Mouse (Mus musculus): Measurements from ENCODE around the gene Ppp1r36. TPM values are rescaled to one million over a fixed set of nuclear protein-coding genes. Genes with fewer than 3 reads are reported as not detected.
A peak's percentile ranks its signal among the peaks of the same experiment; 100 is the strongest.

Gene Ppp1r36
- polyA plus RNA-seq, 1 experiment from 2014 or later = 3.2 TPM

- WGBS = 3% methylated on average over 54 of the region's 54 CpGs
- ATAC-seq (ENCODE audit: insufficient read depth, low FRiP score, low read depth) = peak; percentile 86
- Histone ChIP-seq H3K27ac (peak overlapping the region; percentile 95), H3K27me3 (replicated peaks) (peaks cover 31% of the 10 kb centered on the region), H3K9me3 (no peaks in the 10 kb centered on the region), H3K9ac (peak overlapping the region; percentile 52), H3K4me3 (replicated peaks) (peak overlapping the region; percentile 67), H3K36me3 (no peaks in the 10 kb centered on the region), H3K4me2 (peak overlapping the region; percentile 90), H3K4me1 (peaks cover 24% of the 10 kb centered on the region)
These were observed 14.1 kb upstream of the Ppp1r36 start for GRCm38 (mm10) chr12:76402991-76403885.

- H3K9me3 ChIP-seq = no peaks in the 10 kb centered on the region
- no peaks in the 10 kb centered on the region for H3K36me3 ChIP-seq
- peak within 1 kb of the TSS; percentile 67 for H3K4me3 ChIP-seq (replicated peaks)
- H3K4me1 ChIP-seq = peaks cover 24% of the 10 kb centered on the region
- peak within 1 kb of the TSS; percentile 90 for H3K4me2 ChIP-seq
- peak within 1 kb of the TSS; percentile 95 for H3K27ac ChIP-seq
- H3K9ac ChIP-seq = peak within 1 kb of the TSS; percentile 52
- WGBS = under 1% methylated on average over 54 of the region's 54 CpGs
- peaks cover 31% of the 10 kb centered on the region for H3K27me3 ChIP-seq (replicated peaks)
- ATAC-seq (ENCODE audit: insufficient read depth, low FRiP score, low read depth) = peak; percentile 97
These were observed 13.3 kb upstream of the Ppp1r36 start, which contains the start of gene Hspa2 for GRCm38 (mm10) chr12:76403886-76404537. Gene Hspa2, plus strand, starts transcription at chr12:76404176.

- Histone ChIP-seq H3K4me1 (peaks cover 24% of the 10 kb centered on the region), H3K27ac (no peak overlapping the region), H3K4me3 (replicated peaks) (peak overlapping the region; percentile 67), H3K27me3 (replicated peaks) (peaks cover 31% of the 10 kb centered on the region), H3K9ac (0 out of 2 replicates have a peak overlapping the region, but pooled peaks have one; percentile 9), H3K4me2 (peak overlapping the region; percentile 90), H3K9me3 (no peaks in the 10 kb centered on the region), H3K36me3 (no peaks in the 10 kb centered on the region)
- 12% methylated on average over 20 of the region's 20 CpGs for WGBS
- ATAC-seq (ENCODE audit: insufficient read depth, low FRiP score, low read depth) = no peak
These were observed 12.5 kb upstream of the Ppp1r36 start for GRCm38 (mm10) chr12:76404836-76405182.

DNA sequence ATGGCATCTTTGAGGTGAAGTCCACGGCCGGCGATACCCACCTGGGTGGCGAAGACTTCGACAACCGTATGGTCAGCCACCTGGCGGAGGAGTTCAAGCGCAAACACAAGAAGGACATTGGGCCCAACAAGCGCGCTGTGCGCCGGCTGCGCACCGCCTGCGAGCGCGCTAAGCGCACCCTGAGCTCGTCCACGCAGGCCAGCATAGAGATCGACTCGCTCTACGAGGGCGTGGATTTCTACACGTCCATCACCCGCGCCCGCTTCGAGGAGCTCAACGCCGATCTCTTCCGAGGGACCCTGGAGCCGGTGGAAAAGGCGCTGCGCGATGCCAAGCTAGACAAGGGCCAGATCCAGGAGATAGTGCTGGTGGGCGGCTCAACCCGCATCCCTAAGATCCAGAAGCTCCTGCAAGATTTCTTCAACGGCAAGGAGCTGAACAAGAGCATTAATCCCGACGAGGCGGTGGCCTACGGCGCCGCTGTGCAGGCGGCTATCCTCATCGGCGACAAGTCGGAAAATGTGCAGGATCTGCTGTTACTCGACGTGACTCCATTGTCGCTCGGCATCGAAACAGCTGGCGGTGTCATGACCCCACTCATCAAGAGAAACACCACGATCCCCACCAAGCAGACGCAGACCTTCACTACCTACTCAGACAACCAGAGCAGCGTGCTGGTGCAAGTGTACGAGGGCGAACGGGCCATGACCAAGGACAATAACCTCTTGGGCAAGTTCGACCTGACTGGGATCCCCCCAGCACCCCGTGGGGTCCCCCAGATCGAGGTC is 12.0 kb upstream of the Ppp1r36 start:
- Histone ChIP-seq H3K27me3 (replicated peaks) (peaks cover 31% of the 10 kb centered on the region), H3K9me3 (no peaks in the 10 kb centered on the region), H3K4me2 (peak overlapping the region; percentile 90), H3K9ac (no peak overlapping the region), H3K36me3 (no peaks in the 10 kb centered on the region), H3K27ac (no peak overlapping the region), H3K4me1 (peaks cover 24% of the 10 kb centered on the region), H3K4me3 (replicated peaks) (peak overlapping the region; percentile 67)
- no peak for ATAC-seq (ENCODE audit: insufficient read depth, low FRiP score, low read depth)
- 4% methylated on average over 64 of the region's 64 CpGs for WGBS

DNA sequence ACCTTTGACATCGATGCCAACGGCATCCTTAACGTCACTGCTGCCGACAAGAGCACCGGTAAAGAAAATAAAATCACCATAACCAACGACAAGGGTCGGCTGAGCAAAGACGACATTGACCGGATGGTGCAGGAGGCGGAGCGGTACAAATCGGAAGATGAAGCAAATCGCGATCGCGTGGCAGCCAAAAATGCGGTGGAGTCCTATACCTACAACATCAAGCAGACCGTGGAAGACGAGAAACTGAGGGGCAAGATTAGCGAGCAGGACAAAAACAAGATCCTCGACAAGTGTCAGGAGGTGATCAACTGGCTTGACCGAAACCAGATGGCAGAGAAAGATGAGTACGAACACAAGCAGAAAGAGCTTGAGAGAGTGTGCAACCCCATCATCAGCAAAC is 11.4 kb upstream of the Ppp1r36 start:
- Histone ChIP-seq H3K36me3 (no peaks in the 10 kb centered on the region), H3K4me2 (peak overlapping the region; percentile 90), H3K27ac (no peak overlapping the region), H3K4me3 (replicated peaks) (peak overlapping the region; percentile 67), H3K27me3 (replicated peaks) (peaks cover 31% of the 10 kb centered on the region), H3K4me1 (peaks cover 24% of the 10 kb centered on the region), H3K9me3 (no peaks in the 10 kb centered on the region), H3K9ac (no peak overlapping the region)
- WGBS = 3% methylated on average over 23 of the region's 23 CpGs
- no peak for ATAC-seq (ENCODE audit: insufficient read depth, low FRiP score, low read depth)

GRCm38 (mm10) chr12:76407184-76407583 is 10.2 kb upstream of the Ppp1r36 start:
- peaks cover 31% of the 10 kb centered on the region for H3K27me3 ChIP-seq (replicated peaks)
- H3K4me1 ChIP-seq = peaks cover 24% of the 10 kb centered on the region
- WGBS = 60% methylated on average over 1 of the region's 1 CpGs
- ATAC-seq (ENCODE audit: insufficient read depth, low FRiP score, low read depth) = no peak
- H3K36me3 ChIP-seq = no peaks in the 10 kb centered on the region
- no peak overlapping the region for H3K4me2 ChIP-seq
- H3K27ac ChIP-seq = no peak overlapping the region
- H3K9ac ChIP-seq = no peak overlapping the region
- H3K4me3 ChIP-seq (replicated peaks) = no peak overlapping the region
- H3K9me3 ChIP-seq = no peaks in the 10 kb centered on the region

DNA sequence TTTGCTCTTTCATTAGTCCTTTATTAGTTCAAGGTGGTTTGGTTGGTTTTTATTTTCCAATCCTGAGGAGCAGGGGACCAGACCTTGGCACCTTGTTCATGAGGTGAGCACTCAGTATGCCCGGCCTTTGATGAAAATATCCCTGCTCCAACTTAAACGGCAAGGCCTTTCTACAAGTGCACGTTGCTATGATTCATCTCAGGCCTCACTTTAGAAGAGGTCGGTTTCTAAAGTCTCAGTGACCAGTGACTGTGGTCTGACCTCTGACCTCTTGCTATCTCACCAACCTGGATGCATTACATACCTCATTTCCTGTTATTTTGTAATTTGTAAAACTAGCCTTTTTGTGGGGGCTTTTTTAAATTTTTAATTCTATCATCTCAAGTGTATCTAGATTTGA is 8.2 kb upstream of the Ppp1r36 start:
- no peak for ATAC-seq (ENCODE audit: insufficient read depth, low FRiP score, low read depth)
- Histone ChIP-seq H3K4me2 (no peak overlapping the region), H3K4me1 (peaks cover 19% of the 10 kb centered on the region), H3K4me3 (replicated peaks) (no peak overlapping the region), H3K9me3 (no peaks in the 10 kb centered on the region), H3K36me3 (no peaks in the 10 kb centered on the region), H3K9ac (no peak overlapping the region), H3K27ac (no peak overlapping the region), H3K27me3 (replicated peaks) (peaks cover 31% of the 10 kb centered on the region)
- WGBS = 58% methylated on average over 4 of the region's 4 CpGs

DNA sequence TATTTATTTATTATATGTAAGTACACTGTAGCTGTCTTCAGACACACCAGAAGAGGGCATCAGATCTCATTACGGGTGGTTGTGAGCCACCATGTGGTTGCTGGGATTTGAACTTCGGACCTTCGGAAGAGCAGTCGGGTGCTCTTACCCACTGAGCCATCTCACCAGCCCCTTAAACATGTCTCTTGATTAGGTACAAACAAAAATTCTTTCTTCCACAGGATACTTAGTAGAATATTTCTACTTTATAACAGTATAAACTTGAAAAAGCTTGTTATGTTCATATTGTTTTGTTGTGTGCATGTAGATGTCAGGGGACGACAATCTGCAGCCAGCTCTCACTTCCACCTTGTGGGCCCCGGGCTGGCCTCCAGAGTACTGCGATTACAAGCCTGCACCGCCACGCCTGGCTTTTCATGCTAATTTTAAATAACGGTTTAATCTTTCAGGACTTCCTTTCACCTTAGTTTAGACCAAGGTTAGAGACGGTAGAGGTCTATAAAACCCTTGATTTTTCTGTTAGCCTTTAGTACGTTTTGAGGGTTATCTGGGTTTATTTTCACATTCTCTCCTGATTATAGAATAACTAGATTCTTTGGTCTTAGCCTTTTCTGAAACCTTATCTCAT is 1.8 kb upstream of the Ppp1r36 start:
- Histone ChIP-seq H3K9me3 (no peaks in the 10 kb centered on the region), H3K4me1 (peaks cover 8% of the 10 kb centered on the region; the same call in 1 of the 2 replicates), H3K27me3 (replicated peaks) (no peaks in the 10 kb centered on the region), H3K4me3 (replicated peaks) (no peak overlapping the region), H3K27ac (no peak overlapping the region), H3K9ac (no peak overlapping the region), H3K4me2 (no peak overlapping the region), H3K36me3 (no peaks in the 10 kb centered on the region)
- 76% methylated on average over 12 of the region's 12 CpGs for WGBS
- ATAC-seq (ENCODE audit: insufficient read depth, low FRiP score, low read depth) = no peak

DNA sequence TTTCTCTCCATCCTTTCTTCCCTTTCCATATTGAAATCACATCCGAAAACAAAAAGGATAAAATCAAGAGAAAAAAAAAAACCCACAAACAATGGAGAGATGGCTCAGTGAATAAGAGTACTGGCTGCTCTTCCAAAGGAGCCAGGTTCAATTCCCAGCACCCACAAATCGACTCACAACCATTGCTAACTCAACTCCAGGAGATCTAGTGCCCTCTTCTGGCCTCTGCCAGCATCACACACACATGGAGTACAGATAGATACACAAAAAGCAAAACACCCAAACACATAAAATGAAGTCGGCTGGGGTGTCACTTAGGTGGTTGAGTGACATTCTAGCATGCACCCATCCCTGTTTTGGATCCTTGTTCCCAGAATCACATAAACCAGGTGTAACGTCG is 1.0 kb downstream of the Ppp1r36 start:
- Histone ChIP-seq H3K4me1 (peaks cover 8% of the 10 kb centered on the region; the same call in 1 of the 2 replicates), H3K4me3 (replicated peaks) (no peak overlapping the region), H3K9ac (no peak overlapping the region), H3K27ac (no peak overlapping the region), H3K36me3 (no peaks in the 10 kb centered on the region), H3K9me3 (no peaks in the 10 kb centered on the region), H3K4me2 (no peak overlapping the region), H3K27me3 (replicated peaks) (no peaks in the 10 kb centered on the region)
- 89% methylated on average over 5 of the region's 5 CpGs for WGBS
- ATAC-seq (ENCODE audit: insufficient read depth, low FRiP score, low read depth) = no peak

GRCm38 (mm10) chr12:76425256-76425655 is 7.9 kb downstream of the Ppp1r36 start:
- H3K4me2 ChIP-seq = no peak overlapping the region
- H3K36me3 ChIP-seq = no peaks in the 10 kb centered on the region
- no peaks in the 10 kb centered on the region for H3K4me1 ChIP-seq
- H3K27me3 ChIP-seq (replicated peaks) = no peaks in the 10 kb centered on the region
- ATAC-seq (ENCODE audit: insufficient read depth, low FRiP score, low read depth) = no peak
- no peak overlapping the region for H3K9ac ChIP-seq
- no peak overlapping the region for H3K27ac ChIP-seq
- H3K4me3 ChIP-seq (replicated peaks) = no peak overlapping the region
- H3K9me3 ChIP-seq = no peaks in the 10 kb centered on the region
- 88% methylated on average over 3 of the region's 3 CpGs for WGBS

DNA sequence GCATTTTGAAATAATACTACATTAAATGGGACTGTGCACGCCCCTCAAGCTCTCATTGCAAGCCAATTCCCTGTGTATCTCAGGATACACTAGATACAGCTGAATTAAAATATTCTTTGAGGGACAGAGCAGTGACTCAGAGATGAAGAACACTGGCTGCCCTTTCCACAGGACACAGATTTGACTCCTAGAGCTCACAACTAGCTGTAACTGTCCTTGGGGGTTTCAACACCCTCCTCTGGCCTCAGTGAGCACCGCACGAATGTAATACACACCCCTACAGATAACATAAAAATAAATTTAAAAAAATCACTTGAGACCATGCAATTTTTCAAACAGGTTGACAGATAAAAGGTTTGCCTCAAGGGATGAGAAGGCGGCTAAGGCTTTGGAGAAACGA is 10.2 kb downstream of the Ppp1r36 start:
- H3K9ac ChIP-seq = no peak overlapping the region
- H3K27me3 ChIP-seq (replicated peaks) = no peaks in the 10 kb centered on the region
- no peaks in the 10 kb centered on the region for H3K4me1 ChIP-seq
- no peak overlapping the region for H3K4me3 ChIP-seq (replicated peaks)
- no peaks in the 10 kb centered on the region for H3K36me3 ChIP-seq
- no peak for ATAC-seq (ENCODE audit: insufficient read depth, low FRiP score, low read depth)
- no peak overlapping the region for H3K27ac ChIP-seq
- no peaks in the 10 kb centered on the region for H3K9me3 ChIP-seq
- 51% methylated on average over 5 of the region's 5 CpGs for WGBS
- H3K4me2 ChIP-seq = no peak overlapping the region

Measured in stomach, embryonic 15.5 days (tissue).